Mouse (Mus musculus): ENCODE measurements around the gene Farp1.

- TF ChIP-seq POLR2A (IDR thresholded peaks at IDR 0.05; ENCODE audit: borderline replicate concordance, extremely low read depth, insufficient read depth, insufficient read length, poor library complexity, severe bottlenecking) (no peak), CTCF (IDR thresholded peaks at IDR 0.05; ENCODE audit: borderline replicate concordance, extremely low read depth, insufficient read depth, insufficient read length) (no peak)
Measured at GRCm38 (mm10) chr14:121162822-121163221, 127.8 kb downstream of the Farp1 start.
